Mouse (Mus musculus): ENCODE measurements around the gene Pomc. TPM values are rescaled to one million over a fixed set of nuclear protein-coding genes. Genes with fewer than 3 reads are reported as not detected.

Pomc gene
- total and polyA plus RNA-seq, 3 experiments, result not detected

GRCm38 (mm10) chr12:3955371-3955770 lies 620 bp downstream of the Pomc start:
- Histone ChIP-seq H3K9me3 (replicated peaks; ENCODE audit: insufficient read depth, low read length) (no peaks in the 10 kb centered on the region), H3K9ac (ENCODE audit: control insufficient read depth, low read depth, low read length, poor library complexity, severe bottlenecking) (no peak overlapping the region), H3K4me1 (ENCODE audit: control insufficient read depth in 1 of 2, insufficient read depth in 2 of 2, low read length in 2 of 2) (no peaks in the 10 kb centered on the region), H3K27me3 (ENCODE audit: control insufficient read depth in 1 of 2, insufficient read depth in 2 of 2, low read length in 2 of 2) (no peaks in the 10 kb centered on the region; a peak in 2 of 4 replicates), H3K36me3 (ENCODE audit: control insufficient read depth in 1 of 2, insufficient read depth in 2 of 2, low read length in 2 of 2) (no peaks in the 10 kb centered on the region), H3K27ac (ENCODE audit: control insufficient read depth, low read depth, low read length) (no peak overlapping the region), H3K4me3 (ENCODE audit: control insufficient read depth in 1 of 2, insufficient read depth in 1 of 2, low read depth in 2 of 2, low read length in 2 of 2) (no peak overlapping the region), H3K79me2 (ENCODE audit: control insufficient read depth, insufficient read depth, low read length, poor library complexity) (no peaks in the 10 kb centered on the region)
- no peak for TF ChIP-seq JUND (IDR thresholded peaks at IDR 0.05; ENCODE audit: low read depth, low read length)
- TF ChIP-seq USF2 (IDR thresholded peaks at IDR 0.05; ENCODE audit: borderline replicate concordance in 1 of 2, insufficient read depth in 1 of 2, low read depth in 1 of 2, low read length in 2 of 2), result no peak
- no peak for TF ChIP-seq MEF2A (IDR thresholded peaks at IDR 0.05; ENCODE audit: extremely low read depth, insufficient replicate concordance, low read depth, low read length, poor library complexity, severe bottlenecking)
- TF ChIP-seq RCOR1 (IDR thresholded peaks at IDR 0.05; ENCODE audit: low read depth, low read length), result peak; percentile 45; the same call in 1 of the 2 replicates
- TF ChIP-seq SIN3A (IDR thresholded peaks at IDR 0.05; ENCODE audit: low read length), result peak; percentile 49; the same call in 1 of the 2 replicates
- TF ChIP-seq ZKSCAN1 (IDR thresholded peaks at IDR 0.05; ENCODE audit: low read depth, low read length), result no peak
- peak; percentile 68 for DNase-seq (ENCODE audit: low read depth, low spot score)

GRCm38 (mm10) chr12:3956351-3956750 lies 1.6 kb downstream of the Pomc start:
- Histone ChIP-seq H3K27ac (ENCODE audit: control insufficient read depth, low read depth, low read length) (no peak overlapping the region), H3K9me3 (replicated peaks; ENCODE audit: insufficient read depth, low read length) (no peaks in the 10 kb centered on the region), H3K4me1 (ENCODE audit: control insufficient read depth in 1 of 2, insufficient read depth in 2 of 2, low read length in 2 of 2) (no peaks in the 10 kb centered on the region), H3K27me3 (ENCODE audit: control insufficient read depth in 1 of 2, insufficient read depth in 2 of 2, low read length in 2 of 2) (no peaks in the 10 kb centered on the region; a peak in 2 of 4 replicates), H3K36me3 (ENCODE audit: control insufficient read depth in 1 of 2, insufficient read depth in 2 of 2, low read length in 2 of 2) (no peaks in the 10 kb centered on the region), H3K9ac (ENCODE audit: control insufficient read depth, low read depth, low read length, poor library complexity, severe bottlenecking) (no peak overlapping the region), H3K79me2 (ENCODE audit: control insufficient read depth, insufficient read depth, low read length, poor library complexity) (no peaks in the 10 kb centered on the region), H3K4me3 (ENCODE audit: control insufficient read depth in 1 of 2, insufficient read depth in 1 of 2, low read depth in 2 of 2, low read length in 2 of 2) (no peak overlapping the region)
- DNase-seq (ENCODE audit: low read depth, low spot score), result peak; percentile 56
- TF ChIP-seq ZMIZ1 (IDR thresholded peaks at IDR 0.05; ENCODE audit: low read depth, low read length) (no peak), CTCF (IDR thresholded peaks at IDR 0.05 in 2 of 3, conservative IDR thresholded peaks at IDR 0.05 in 1 of 3; ENCODE audit: control insufficient read depth in 1 of 3, insufficient read depth in 1 of 3, low read depth in 2 of 3, low read length in 3 of 3, poor library complexity in 1 of 3, severe bottlenecking in 1 of 3) (peak; percentile 37 to 78 (median 63)), MYB (IDR thresholded peaks at IDR 0.05; ENCODE audit: low read depth, low read length) (no peak), RAD21 (IDR thresholded peaks at IDR 0.05; ENCODE audit: low read depth, low read length) (peak; percentile 29), MAX (IDR thresholded peaks at IDR 0.05; ENCODE audit: low read length) (no peak), ZC3H11A (IDR thresholded peaks at IDR 0.05; ENCODE audit: low read depth, low read length) (0 out of 2 replicates have a peak, but pooled peaks have one; percentile 11), SMC3 (IDR thresholded peaks at IDR 0.05; ENCODE audit: low read depth, low read length) (peak; percentile 43)
